Mouse (Mus musculus) erythroid progenitor cell, adult 5-6 weeks (primary cell): ENCODE data around the gene Gm20388. TPM values are rescaled to one million over a fixed set of nuclear protein-coding genes. Genes with fewer than 3 reads are reported as not detected.

Source experiments
- ATAC-seq: replicated peaks from 2 replicates; pipeline ENCODE4 v1.8.0; 2016; ENCODE audit warnings: moderate number of reproducible peaks, mild to moderate bottlenecking, moderate TSS enrichment, inconsistent platforms; ENCODE audit not compliant: poor library complexity, low FRiP score, severe bottlenecking
- total RNA-seq, 2 experiments: library from RNA; stranded (forward) in 1 of 2; stranded (reverse) in 1 of 2; fragments of 150-400 nt in 1 of 2; fragments of 186-747, 209-891 nt in 1 of 2; gene quantifications; 2 replicates each; pipeline versions ENCODE4 v1.2.3 to v1.2.4; 2015 to 2017; ENCODE audit warnings: low replicate concordance in 2 of 2

The Gm20388 gene
- total RNA-seq, 2 experiments from 2014 or later, result 4.2 TPM; not detected in 1

- no peak for ATAC-seq
These were observed 2838.8 kb downstream of the Gm20388 start for GRCm38 (mm10) chr8:122749333-122749958.

GRCm38 (mm10) chr8:122751342-122751741 lies 2840.7 kb downstream of the Gm20388 start:
- no peak for ATAC-seq

- ATAC-seq, result no peak
These were observed 2841.6 kb downstream of the Gm20388 start for GRCm38 (mm10) chr8:122752111-122752721.

- ATAC-seq, result no peak
These were observed 2848.0 kb downstream of the Gm20388 start for GRCm38 (mm10) chr8:122758597-122758996.

- ATAC-seq, result no peak
These were observed 2849.5 kb downstream of the Gm20388 start for GRCm38 (mm10) chr8:122760116-122760515.

- ATAC-seq, result no peak
These were observed 2850.5 kb downstream of the Gm20388 start for GRCm38 (mm10) chr8:122761109-122761508.

GRCm38 (mm10) chr8:122762731-122763266 lies 2852.2 kb downstream of the Gm20388 start:
- no peak for ATAC-seq

GRCm38 (mm10) chr8:122763267-122763738 lies 2852.7 kb downstream of the Gm20388 start:
- no peak for ATAC-seq

- no peak for ATAC-seq
These were observed 2854.3 kb downstream of the Gm20388 start for GRCm38 (mm10) chr8:122764790-122765474.

GRCm38 (mm10) chr8:122766189-122766588 lies 2855.5 kb downstream of the Gm20388 start:
- no peak for ATAC-seq

GRCm38 (mm10) chr8:122766647-122767200 lies 2856.1 kb downstream of the Gm20388 start:
- no peak for ATAC-seq

GRCm38 (mm10) chr8:122767229-122767628 lies 2856.6 kb downstream of the Gm20388 start:
- ATAC-seq, result no peak

- ATAC-seq, result no peak
These were observed 2858.8 kb downstream of the Gm20388 start for GRCm38 (mm10) chr8:122769251-122770058.

GRCm38 (mm10) chr8:122772431-122773060 lies 2861.9 kb downstream of the Gm20388 start:
- no peak for ATAC-seq

- peak; percentile 39; the same call in 1 of the 2 replicates for ATAC-seq
These were observed 2864.9 kb downstream of the Gm20388 start, which contains the start of gene Acsf3 for GRCm38 (mm10) chr8:122775285-122776155. TSS of gene Acsf3 (plus strand) at chr8:122775486.

- no peak for ATAC-seq
These were observed 2867.1 kb downstream of the Gm20388 start for GRCm38 (mm10) chr8:122777701-122778100.

- ATAC-seq, result no peak
These were observed 2868.1 kb downstream of the Gm20388 start for GRCm38 (mm10) chr8:122778703-122779239.

GRCm38 (mm10) chr8:122779255-122779654 lies 2868.6 kb downstream of the Gm20388 start:
- ATAC-seq, result no peak
